Mouse (Mus musculus) kidney, embryonic 14.5 days (tissue): ENCODE measurements around the gene Ubfd1. TPM values are rescaled to one million over a fixed set of nuclear protein-coding genes. Genes with fewer than 3 reads are reported as not detected.
"Not testable (repeated sequence)": the region's sequence is repeated elsewhere in the genome, so short reads cannot be mapped to it uniquely, and the experiment has no call there.

Experiments used
- ATAC-seq: fragments of 200-750 bp; cut with Nextera tagmentation; 2 replicates; pipeline ENCODE4 v1.8.0; 2017; ENCODE audit warnings: moderate number of reproducible peaks, mild to moderate bottlenecking, moderate TSS enrichment, moderate library complexity; ENCODE audit not compliant: low FRiP score, low TSS enrichment
- H3K27ac ChIP-seq: fragments of 300-500 bp; sonication (generic); 2 replicates; pipeline ENCODE4 v1.5.1; 2014; ENCODE audit warnings: low read depth, mild to moderate bottlenecking, low read length, moderate library complexity, mixed read lengths
- H3K27me3 ChIP-seq: fragments of 300-500 bp; sonication (generic); 2 replicates; pipeline ENCODE4 v1.6.1; 2014; ENCODE audit warnings: mild to moderate bottlenecking, low read length; ENCODE audit not compliant: control insufficient read depth, insufficient read depth
- H3K36me3 ChIP-seq: fragments of 300-500 bp; sonication (generic); 2 replicates; pipeline ENCODE4 v1.6.1; 2014; ENCODE audit warnings: low read length, mixed read lengths; ENCODE audit not compliant: control insufficient read depth, insufficient read depth
- H3K4me1 ChIP-seq: fragments of 300-500 bp; sonication (generic); 2 replicates; pipeline ENCODE4 v1.6.1; 2014; ENCODE audit warnings: low read length, mixed read lengths; ENCODE audit not compliant: control insufficient read depth, insufficient read depth
- H3K4me2 ChIP-seq: fragments of 300-500 bp; sonication (generic); replicated peaks from 2 replicates; pipeline ENCODE4 v1.6.1; 2014; ENCODE audit warnings: low read depth, mild to moderate bottlenecking, low read length
- H3K4me3 ChIP-seq: fragments of 300-500 bp; sonication (generic); 2 replicates; pipeline ENCODE4 v1.5.1; 2014; ENCODE audit warnings: mild to moderate bottlenecking, low read length
- H3K9ac ChIP-seq: fragments of 300-500 bp; sonication (generic); 2 replicates; pipeline ENCODE4 v1.6.1; 2014; ENCODE audit warnings: low read depth, mild to moderate bottlenecking, low read length, moderate library complexity
- H3K9me3 ChIP-seq: fragments of 300-500 bp; sonication (generic); 2 replicates; pipeline ENCODE4 v1.6.1; 2016; ENCODE audit warnings: low read length; ENCODE audit not compliant: control insufficient read depth
- WGBS: fragments of 180-500 bp; shearing (Covaris S2); extraction: QIAGEN DNeasy Blood & Tissue Kit; methylation state at CpG from one replicate; pipeline ENCODE4 v1.1.7; 2014; 5-methylcytosine and 5-hydroxymethylcytosine counted together
- polyA plus RNA-seq: library from polyadenylated mRNA; unstranded; fragments of >200 nt; fragmentation: Nextera tagmentation; extraction: Ambion mirVana; gene quantifications from 2 replicates; pipeline ENCODE4 v1.2.1, GENCODE M21; 2014

Gene Ubfd1
- polyA plus RNA-seq, 1 experiment from 2014 or later = 101 TPM

- peak; percentile 71; the same call in 1 of the 2 replicates for ATAC-seq
- Histone ChIP-seq H3K36me3 (peaks cover 22% of the 10 kb centered on the region), H3K4me3 (peak overlapping the region; percentile 77), H3K4me2 (peak overlapping the region; percentile 89), H3K9ac (peak overlapping the region; percentile 88)
- H3K4me1 ChIP-seq, H3K9me3 ChIP-seq, H3K27ac ChIP-seq, H3K27me3 ChIP-seq: not testable (repeated sequence)
- 5% methylated on average over 25 of the region's 28 CpGs for WGBS
These were observed 34.2 kb downstream of the Ubfd1 start for GRCm38 (mm10) chr7:122101014-122101746.

GRCm38 (mm10) chr7:122101747-122102244 is 34.8 kb downstream of the Ubfd1 start, which contains the start of gene Ndufab1:
Gene Ndufab1 (minus strand): TSS chr7:122101886.
- ATAC-seq = peak; percentile 99
- Histone ChIP-seq H3K4me1 (peaks cover 8% of the 10 kb centered on the region), H3K9ac (peak within 1 kb of the TSS; percentile 88), H3K9me3 (no peaks in the 10 kb centered on the region), H3K36me3 (peaks cover 16% of the 10 kb centered on the region), H3K4me3 (peak within 1 kb of the TSS; percentile 77), H3K4me2 (peak within 1 kb of the TSS; percentile 89), H3K27me3 (no peaks in the 10 kb centered on the region), H3K27ac (no peak within 1 kb of the TSS)
- WGBS = under 1% methylated on average over 34 of the region's 43 CpGs

- Histone ChIP-seq H3K4me2 (no peak overlapping the region), H3K4me3 (no peak overlapping the region), H3K9ac (no peak overlapping the region), H3K9me3 (no peaks in the 10 kb centered on the region), H3K4me1 (no peaks in the 10 kb centered on the region), H3K27me3 (no peaks in the 10 kb centered on the region), H3K36me3 (peaks cover 29% of the 10 kb centered on the region), H3K27ac (no peak overlapping the region)
- 96% methylated on average over 6 of the region's 6 CpGs for WGBS
- no peak for ATAC-seq
These were observed 41.2 kb downstream of the Ubfd1 start for GRCm38 (mm10) chr7:122108206-122108605.

- H3K36me3 ChIP-seq = peaks cover 69% of the 10 kb centered on the region
- H3K27me3 ChIP-seq = no peaks in the 10 kb centered on the region
- ATAC-seq = no peak
- H3K4me1 ChIP-seq = no peaks in the 10 kb centered on the region
- H3K9ac ChIP-seq = no peak overlapping the region
- 86% methylated on average over 4 of the region's 4 CpGs for WGBS
- H3K4me3 ChIP-seq = no peak overlapping the region
- no peak overlapping the region for H3K27ac ChIP-seq
- H3K4me2 ChIP-seq = no peak overlapping the region
- H3K9me3 ChIP-seq = no peaks in the 10 kb centered on the region
These were observed 56.5 kb downstream of the Ubfd1 start for GRCm38 (mm10) chr7:122123518-122123917.

GRCm38 (mm10) chr7:122125636-122126035 is 58.7 kb downstream of the Ubfd1 start:
- no peak for ATAC-seq
- Histone ChIP-seq H3K27me3 (no peaks in the 10 kb centered on the region), H3K9ac (no peak overlapping the region), H3K4me1 (no peaks in the 10 kb centered on the region), H3K36me3 (peaks cover 61% of the 10 kb centered on the region), H3K27ac (no peak overlapping the region), H3K4me2 (no peak overlapping the region), H3K9me3 (no peaks in the 10 kb centered on the region), H3K4me3 (no peak overlapping the region)
- 81% methylated on average over 8 of the region's 8 CpGs for WGBS

- H3K9me3 ChIP-seq = no peaks in the 10 kb centered on the region
These were observed 60.0 kb downstream of the Ubfd1 start for GRCm38 (mm10) chr7:122126946-122127345.

More at GRCm38 (mm10) chr7:122126946-122127345, 60.0 kb downstream of the Ubfd1 start:
- WGBS = 91% methylated on average over 11 of the region's 11 CpGs
- H3K4me1 ChIP-seq = 0 out of 2 replicates have a peak, but pooled peaks cover 4% of the 10 kb centered on the region
- no peak for ATAC-seq
- H3K27me3 ChIP-seq = no peaks in the 10 kb centered on the region
- H3K36me3 ChIP-seq = peaks cover 53% of the 10 kb centered on the region
- no peak overlapping the region for H3K27ac ChIP-seq
- no peak overlapping the region for H3K4me2 ChIP-seq
- no peak overlapping the region for H3K4me3 ChIP-seq
- no peak overlapping the region for H3K9ac ChIP-seq

Other genes starting within 250 kb of the Ubfd1 start
- 20.5 and 24.9 TPM in 2 replicates for gene Scnn1b, start 202.1 kb upstream of the Ubfd1 start, polyA plus RNA-seq
- 15.6 and 28.3 TPM in 2 replicates for gene Cog7, start 85.5 kb upstream of the Ubfd1 start, polyA plus RNA-seq
- gene Gga2, start 46.0 kb upstream of the Ubfd1 start, polyA plus RNA-seq = 55.9 and 56.1 TPM in 2 replicates
- 13.4 and 19.6 TPM in 2 replicates for gene Ears2, start 88 bp downstream of the Ubfd1 start, polyA plus RNA-seq
- 713 and 832 TPM in 2 replicates for gene Ndufab1, start 34.7 kb downstream of the Ubfd1 start, polyA plus RNA-seq
- 16.8 and 23.0 TPM in 2 replicates for gene Palb2, start 65.8 kb downstream of the Ubfd1 start, polyA plus RNA-seq
- 107 and 113 TPM in 2 replicates for gene Dctn5, start 65.9 kb downstream of the Ubfd1 start, polyA plus RNA-seq
- gene Plk1, start 92.3 kb downstream of the Ubfd1 start, polyA plus RNA-seq = 114 and 133 TPM in 2 replicates
- gene Ern2, start 119.0 kb downstream of the Ubfd1 start, polyA plus RNA-seq = not detected in 2 replicates
- gene Chp2, start 152.3 kb downstream of the Ubfd1 start, polyA plus RNA-seq = 0.17 and 0.38 TPM in 2 replicates
- 3.5 and 4.1 TPM in 2 replicates for gene Prkcb, start 221.6 kb downstream of the Ubfd1 start, polyA plus RNA-seq